Mouse (Mus musculus) forebrain, embryonic 11.5 days (tissue): Measurements from ENCODE around the gene Kctd7. TPM values are rescaled to one million over a fixed set of nuclear protein-coding genes. Genes with fewer than 3 reads are reported as not detected.

Experiments used
- ATAC-seq: fragments of 200-750 bp; cut with Nextera tagmentation; replicated peaks from 2 replicates; pipeline ENCODE4 v1.8.0; 2017; ENCODE audit warnings: moderate TSS enrichment; ENCODE audit not compliant: low FRiP score
- DNase-seq: peaks from one replicate; pipeline ENCODE4 v3.0.0-alpha.2; 2017; ENCODE audit warnings: low spot score
- H3K27ac ChIP-seq: fragments of 300-500 bp; sonication (generic); 2 replicates; pipeline ENCODE4 v1.5.1; 2014; ENCODE audit warnings: low read depth, low read length
- H3K27me3 ChIP-seq: fragments of 300-500 bp; sonication (generic); 2 replicates; pipeline ENCODE4 v1.6.1; 2014; ENCODE audit warnings: mild to moderate bottlenecking, low read length, mixed read lengths; ENCODE audit not compliant: control insufficient read depth, insufficient read depth
- H3K36me3 ChIP-seq: fragments of 300-500 bp; sonication (generic); 2 replicates; pipeline ENCODE4 v1.6.1; 2014; ENCODE audit warnings: mild to moderate bottlenecking, low read length, moderate library complexity, mixed read lengths; ENCODE audit not compliant: control insufficient read depth, insufficient read depth
- H3K4me1 ChIP-seq: fragments of 300-500 bp; sonication (generic); replicated peaks from 2 replicates; pipeline ENCODE4 v1.6.1; 2014; ENCODE audit warnings: low read length, mixed read lengths; ENCODE audit not compliant: control insufficient read depth, insufficient read depth
- H3K4me2 ChIP-seq: fragments of 300-500 bp; sonication (generic); 2 replicates; pipeline ENCODE4 v1.6.1; 2014; ENCODE audit warnings: low read depth, mild to moderate bottlenecking, low read length, moderate library complexity, mixed read lengths; ENCODE audit not compliant: severe bottlenecking
- H3K4me3 ChIP-seq: fragments of 300-500 bp; sonication (generic); 2 replicates; pipeline ENCODE4 v1.5.1; 2014; ENCODE audit warnings: low read depth, low read length
- H3K9ac ChIP-seq: fragments of 300-500 bp; sonication (generic); 2 replicates; pipeline ENCODE4 v1.6.1; 2014; ENCODE audit warnings: low read length
- H3K9me3 ChIP-seq: fragments of 300-500 bp; sonication (generic); 2 replicates; pipeline ENCODE4 v1.6.1; 2016; ENCODE audit warnings: low read length, mixed read lengths; ENCODE audit not compliant: control insufficient read depth
- WGBS: fragments of 180-500 bp; shearing (Covaris S2); extraction: QIAGEN DNeasy Blood & Tissue Kit; methylation state at CpG from one replicate; pipeline ENCODE4 v1.1.7; 2014; 5-methylcytosine and 5-hydroxymethylcytosine counted together
- polyA plus RNA-seq: library from polyadenylated mRNA; unstranded; fragments of >200 nt; fragmentation: Nextera tagmentation; extraction: Ambion mirVana; gene quantifications from 2 replicates; pipeline ENCODE4 v1.2.1, GENCODE M21; 2014

Kctd7 gene
- polyA plus RNA-seq, 1 experiment from 2014 or later: 6.0 TPM

GRCm38 (mm10) chr5:130116857-130117256 is 27.8 kb upstream of the Kctd7 start:
- Histone ChIP-seq H3K4me1 (no peaks in the 10 kb centered on the region), H3K9ac (no peak overlapping the region), H3K4me2 (no peak overlapping the region), H3K36me3 (peaks cover 3% of the 10 kb centered on the region; the same call in 1 of the 2 replicates), H3K4me3 (no peak overlapping the region), H3K27ac (no peak overlapping the region), H3K9me3 (no peaks in the 10 kb centered on the region), H3K27me3 (no peaks in the 10 kb centered on the region)
- 85% methylated on average over 7 of the region's 7 CpGs for WGBS
- DNase-seq (no peak), ATAC-seq (no peak)

GRCm38 (mm10) chr5:130117932-130118331 is 26.7 kb upstream of the Kctd7 start:
- Histone ChIP-seq H3K36me3 (peaks cover 3% of the 10 kb centered on the region; the same call in 1 of the 2 replicates), H3K27ac (no peak overlapping the region), H3K4me2 (no peak overlapping the region), H3K9me3 (no peaks in the 10 kb centered on the region), H3K4me3 (no peak overlapping the region), H3K9ac (no peak overlapping the region), H3K4me1 (no peaks in the 10 kb centered on the region), H3K27me3 (no peaks in the 10 kb centered on the region)
- ATAC-seq: no peak
- WGBS: 86% methylated on average over 6 of the region's 6 CpGs
- no peak for DNase-seq

- no peak for ATAC-seq
- Histone ChIP-seq H3K9me3 (no peaks in the 10 kb centered on the region), H3K36me3 (peaks cover 3% of the 10 kb centered on the region; the same call in 1 of the 2 replicates), H3K27me3 (no peaks in the 10 kb centered on the region), H3K4me3 (no peak overlapping the region), H3K9ac (no peak overlapping the region), H3K27ac (no peak overlapping the region), H3K4me2 (no peak overlapping the region), H3K4me1 (no peaks in the 10 kb centered on the region)
- DNase-seq: no peak
- WGBS: 84% methylated on average over 3 of the region's 3 CpGs
These were observed 25.4 kb upstream of the Kctd7 start for GRCm38 (mm10) chr5:130119236-130119635.

GRCm38 (mm10) chr5:130120070-130120736 is 24.5 kb upstream of the Kctd7 start:
- Histone ChIP-seq H3K9me3 (no peaks in the 10 kb centered on the region), H3K9ac (no peak overlapping the region), H3K4me2 (no peak overlapping the region), H3K36me3 (peaks cover 3% of the 10 kb centered on the region; the same call in 1 of the 2 replicates), H3K4me1 (no peaks in the 10 kb centered on the region), H3K4me3 (no peak overlapping the region), H3K27ac (no peak overlapping the region), H3K27me3 (no peaks in the 10 kb centered on the region)
- no peak for ATAC-seq
- WGBS: 85% methylated on average over 12 of the region's 12 CpGs
- no peak for DNase-seq

GRCm38 (mm10) chr5:130120904-130121303 is 23.8 kb upstream of the Kctd7 start:
- Histone ChIP-seq H3K4me3 (no peak overlapping the region), H3K27me3 (no peaks in the 10 kb centered on the region), H3K9me3 (no peaks in the 10 kb centered on the region), H3K4me1 (no peaks in the 10 kb centered on the region), H3K4me2 (no peak overlapping the region), H3K27ac (no peak overlapping the region), H3K36me3 (peaks cover 3% of the 10 kb centered on the region; the same call in 1 of the 2 replicates), H3K9ac (no peak overlapping the region)
- WGBS: 79% methylated on average over 6 of the region's 6 CpGs
- DNase-seq: no peak
- ATAC-seq: no peak

- H3K4me1 ChIP-seq: no peaks in the 10 kb centered on the region
- H3K4me2 ChIP-seq: no peak overlapping the region
- WGBS: 94% methylated on average over 2 of the region's 2 CpGs
- DNase-seq (no peak), ATAC-seq (no peak)
- H3K27me3 ChIP-seq: no peaks in the 10 kb centered on the region
- H3K36me3 ChIP-seq: no peaks in the 10 kb centered on the region
- no peak overlapping the region for H3K27ac ChIP-seq
- no peaks in the 10 kb centered on the region for H3K9me3 ChIP-seq
- H3K4me3 ChIP-seq: no peak overlapping the region
- H3K9ac ChIP-seq: no peak overlapping the region
These were observed 22.3 kb upstream of the Kctd7 start for GRCm38 (mm10) chr5:130122355-130122754.

GRCm38 (mm10) chr5:130124271-130124670 is 20.4 kb upstream of the Kctd7 start:
- Histone ChIP-seq H3K27me3 (no peaks in the 10 kb centered on the region), H3K9ac (no peak overlapping the region), H3K4me1 (no peaks in the 10 kb centered on the region), H3K27ac (no peak overlapping the region), H3K36me3 (no peaks in the 10 kb centered on the region), H3K4me3 (no peak overlapping the region), H3K4me2 (no peak overlapping the region), H3K9me3 (no peaks in the 10 kb centered on the region)
- 88% methylated on average over 5 of the region's 5 CpGs for WGBS
- ATAC-seq (no peak), DNase-seq (no peak)

- no peak for ATAC-seq
- Histone ChIP-seq H3K4me3 (no peak overlapping the region), H3K27ac (no peak overlapping the region), H3K9me3 (no peaks in the 10 kb centered on the region), H3K4me2 (no peak overlapping the region), H3K27me3 (no peaks in the 10 kb centered on the region), H3K36me3 (no peaks in the 10 kb centered on the region), H3K9ac (no peak overlapping the region), H3K4me1 (no peaks in the 10 kb centered on the region)
- DNase-seq: no peak
- WGBS: 77% methylated on average over 10 of the region's 11 CpGs
These were observed 15.8 kb upstream of the Kctd7 start for GRCm38 (mm10) chr5:130128686-130129523.

- WGBS: 89% methylated on average over 5 of the region's 5 CpGs
- no peak overlapping the region for H3K9ac ChIP-seq
- H3K9me3 ChIP-seq: no peaks in the 10 kb centered on the region
- ATAC-seq (no peak), DNase-seq (no peak)
- no peak overlapping the region for H3K4me3 ChIP-seq
- H3K27ac ChIP-seq: no peak overlapping the region
- H3K4me1 ChIP-seq: no peaks in the 10 kb centered on the region
- no peaks in the 10 kb centered on the region for H3K27me3 ChIP-seq
- H3K4me2 ChIP-seq: no peak overlapping the region
- no peaks in the 10 kb centered on the region for H3K36me3 ChIP-seq
These were observed 15.2 kb upstream of the Kctd7 start for GRCm38 (mm10) chr5:130129524-130129793.
